Mouse (Mus musculus): ENCODE measurements around the gene Mogat1. TPM values are rescaled to one million over a fixed set of nuclear protein-coding genes. Genes with fewer than 3 reads are reported as not detected.
"Not testable (repeated sequence)": the region's sequence is repeated elsewhere in the genome, so short reads cannot be mapped to it uniquely, and the experiment has no call there.

Mogat1 gene
- polyA plus RNA-seq, 1 experiment from 2014 or later = not detected

- WGBS = 86% methylated on average over 15 of the region's 15 CpGs
Observed at GRCm38 (mm10) chr1:78532184-78532800, 21.5 kb downstream of the Mogat1 start.

GRCm38 (mm10) chr1:78534428-78535150 is 23.8 kb downstream of the Mogat1 start:
- Histone ChIP-seq H3K27ac (ENCODE audit: low read depth, low read length) (no peak overlapping the region), H3K9me3 (ENCODE audit: control insufficient read depth, low read length) (no peaks in the 10 kb centered on the region), H3K4me2 (replicated peaks; ENCODE audit: low read depth, low read length) (no peak overlapping the region), H3K9ac (ENCODE audit: low read depth, low read length) (no peak overlapping the region), H3K27me3 (ENCODE audit: control insufficient read depth, insufficient read depth, low read length) (no peaks in the 10 kb centered on the region), H3K4me3 (ENCODE audit: low read length) (no peak overlapping the region), H3K36me3 (ENCODE audit: control insufficient read depth, insufficient read depth, low read length) (no peaks in the 10 kb centered on the region), H3K4me1 (ENCODE audit: control insufficient read depth, insufficient read depth, low read length) (no peaks in the 10 kb centered on the region)
- 91% methylated on average over 9 of the region's 9 CpGs for WGBS
- ATAC-seq (ENCODE audit: low FRiP score, low TSS enrichment) = no peak

More at GRCm38 (mm10) chr1:78532184-78532800, 21.5 kb downstream of the Mogat1 start:
- H3K4me3 ChIP-seq (ENCODE audit: low read length) = no peak overlapping the region
- H3K4me1 ChIP-seq (ENCODE audit: control insufficient read depth, insufficient read depth, low read length) = no peaks in the 10 kb centered on the region
- H3K27ac ChIP-seq (ENCODE audit: low read depth, low read length) = no peak overlapping the region
- no peak overlapping the region for H3K4me2 ChIP-seq (replicated peaks; ENCODE audit: low read depth, low read length)
- no peak overlapping the region for H3K9ac ChIP-seq (ENCODE audit: low read depth, low read length)
- no peaks in the 10 kb centered on the region for H3K36me3 ChIP-seq (ENCODE audit: control insufficient read depth, insufficient read depth, low read length)
- ATAC-seq (ENCODE audit: low FRiP score, low TSS enrichment) = no peak
- no peaks in the 10 kb centered on the region for H3K9me3 ChIP-seq (ENCODE audit: control insufficient read depth, low read length)
- no peaks in the 10 kb centered on the region for H3K27me3 ChIP-seq (ENCODE audit: control insufficient read depth, insufficient read depth, low read length)

GRCm38 (mm10) chr1:78536310-78537164 is 25.7 kb downstream of the Mogat1 start:
- H3K36me3 ChIP-seq (ENCODE audit: control insufficient read depth, insufficient read depth, low read length) = no peaks in the 10 kb centered on the region
- H3K9me3 ChIP-seq (ENCODE audit: control insufficient read depth, low read length) = no peaks in the 10 kb centered on the region
- no peaks in the 10 kb centered on the region for H3K27me3 ChIP-seq (ENCODE audit: control insufficient read depth, insufficient read depth, low read length)
- H3K4me2 ChIP-seq (replicated peaks; ENCODE audit: low read depth, low read length) = peak overlapping the region; percentile 29
- H3K4me1 ChIP-seq (ENCODE audit: control insufficient read depth, insufficient read depth, low read length) = no peaks in the 10 kb centered on the region
- peak; percentile 61 for ATAC-seq (ENCODE audit: low FRiP score, low TSS enrichment)
- no peak overlapping the region for H3K4me3 ChIP-seq (ENCODE audit: low read length)
- 19% methylated on average over 19 of the region's 19 CpGs for WGBS
- 0 out of 2 replicates have a peak overlapping the region, but pooled peaks have one; percentile 23 for H3K9ac ChIP-seq (ENCODE audit: low read depth, low read length)
- no peak overlapping the region for H3K27ac ChIP-seq (ENCODE audit: low read depth, low read length)

GRCm38 (mm10) chr1:78537494-78538010 is 26.8 kb downstream of the Mogat1 start:
- H3K4me3 ChIP-seq (ENCODE audit: low read length) = peak overlapping the region; percentile 8; the same call in 1 of the 2 replicates
- ATAC-seq (ENCODE audit: low FRiP score, low TSS enrichment) = peak; percentile 66; the same call in 1 of the 2 replicates
- H3K4me2 ChIP-seq (replicated peaks; ENCODE audit: low read depth, low read length) = peak overlapping the region; percentile 29
- no peaks in the 10 kb centered on the region for H3K4me1 ChIP-seq (ENCODE audit: control insufficient read depth, insufficient read depth, low read length)
- no peaks in the 10 kb centered on the region for H3K36me3 ChIP-seq (ENCODE audit: control insufficient read depth, insufficient read depth, low read length)
- H3K27ac ChIP-seq (ENCODE audit: low read depth, low read length) = no peak overlapping the region
- no peaks in the 10 kb centered on the region for H3K27me3 ChIP-seq (ENCODE audit: control insufficient read depth, insufficient read depth, low read length)
- no peak overlapping the region for H3K9ac ChIP-seq (ENCODE audit: low read depth, low read length)
- WGBS = 45% methylated on average over 16 of the region's 16 CpGs
- H3K9me3 ChIP-seq (ENCODE audit: control insufficient read depth, low read length) = no peaks in the 10 kb centered on the region

GRCm38 (mm10) chr1:78538396-78538795 is 27.6 kb downstream of the Mogat1 start:
- Histone ChIP-seq H3K4me3 (ENCODE audit: low read length) (no peak overlapping the region), H3K9ac (ENCODE audit: low read depth, low read length) (no peak overlapping the region), H3K9me3 (ENCODE audit: control insufficient read depth, low read length) (no peaks in the 10 kb centered on the region), H3K4me1 (ENCODE audit: control insufficient read depth, insufficient read depth, low read length) (no peaks in the 10 kb centered on the region), H3K27ac (ENCODE audit: low read depth, low read length) (no peak overlapping the region), H3K27me3 (ENCODE audit: control insufficient read depth, insufficient read depth, low read length) (no peaks in the 10 kb centered on the region), H3K36me3 (ENCODE audit: control insufficient read depth, insufficient read depth, low read length) (no peaks in the 10 kb centered on the region), H3K4me2 (replicated peaks; ENCODE audit: low read depth, low read length) (no peak overlapping the region)
- no peak for ATAC-seq (ENCODE audit: low FRiP score, low TSS enrichment)
- 51% methylated on average over 5 of the region's 5 CpGs for WGBS

- H3K36me3 ChIP-seq (ENCODE audit: control insufficient read depth, insufficient read depth, low read length) = no peaks in the 10 kb centered on the region
- H3K9me3 ChIP-seq (ENCODE audit: control insufficient read depth, low read length) = no peaks in the 10 kb centered on the region
- H3K27me3 ChIP-seq (ENCODE audit: control insufficient read depth, insufficient read depth, low read length) = no peaks in the 10 kb centered on the region
- H3K4me3 ChIP-seq (ENCODE audit: low read length) = no peak overlapping the region
- H3K4me1 ChIP-seq (ENCODE audit: control insufficient read depth, insufficient read depth, low read length) = no peaks in the 10 kb centered on the region
- H3K27ac ChIP-seq (ENCODE audit: low read depth, low read length) = no peak overlapping the region
- no peak overlapping the region for H3K9ac ChIP-seq (ENCODE audit: low read depth, low read length)
- WGBS = 71% methylated on average over 6 of the region's 6 CpGs
- no peak for ATAC-seq (ENCODE audit: low FRiP score, low TSS enrichment)
- H3K4me2 ChIP-seq (replicated peaks; ENCODE audit: low read depth, low read length) = no peak overlapping the region
Observed at GRCm38 (mm10) chr1:78539166-78539565, 28.4 kb downstream of the Mogat1 start.

- H3K9ac ChIP-seq (ENCODE audit: low read depth, low read length); H3K4me1 ChIP-seq (ENCODE audit: control insufficient read depth, insufficient read depth, low read length); H3K4me3 ChIP-seq (ENCODE audit: low read length); H3K27ac ChIP-seq (ENCODE audit: low read depth, low read length); H3K9me3 ChIP-seq (ENCODE audit: control insufficient read depth, low read length); H3K27me3 ChIP-seq (ENCODE audit: control insufficient read depth, insufficient read depth, low read length); H3K36me3 ChIP-seq (ENCODE audit: control insufficient read depth, insufficient read depth, low read length); ATAC-seq (ENCODE audit: low FRiP score, low TSS enrichment); H3K4me2 ChIP-seq (replicated peaks; ENCODE audit: low read depth, low read length): not testable (repeated sequence)
- 89% methylated on average over 1 of the region's 1 CpGs for WGBS
Observed at GRCm38 (mm10) chr1:78543631-78544030, 32.8 kb downstream of the Mogat1 start.

GRCm38 (mm10) chr1:78546258-78546657 is 35.5 kb downstream of the Mogat1 start:
- Histone ChIP-seq H3K36me3 (ENCODE audit: control insufficient read depth, insufficient read depth, low read length) (no peaks in the 10 kb centered on the region), H3K4me3 (ENCODE audit: low read length) (no peak overlapping the region), H3K27me3 (ENCODE audit: control insufficient read depth, insufficient read depth, low read length) (no peaks in the 10 kb centered on the region), H3K9me3 (ENCODE audit: control insufficient read depth, low read length) (no peaks in the 10 kb centered on the region), H3K27ac (ENCODE audit: low read depth, low read length) (no peak overlapping the region), H3K9ac (ENCODE audit: low read depth, low read length) (no peak overlapping the region), H3K4me2 (replicated peaks; ENCODE audit: low read depth, low read length) (no peak overlapping the region), H3K4me1 (ENCODE audit: control insufficient read depth, insufficient read depth, low read length) (no peaks in the 10 kb centered on the region)
- WGBS = 71% methylated on average over 9 of the region's 9 CpGs
- ATAC-seq (ENCODE audit: low FRiP score, low TSS enrichment) = no peak
